Mouse (Mus musculus) left cerebral cortex, adult 6 months (tissue): ENCODE results near the gene Teddm3. TPM values are rescaled to one million over a fixed set of nuclear protein-coding genes. Genes with fewer than 3 reads are reported as not detected.

ENCODE experiments used
- long read RNA-seq, 2 experiments: library from polyadenylated mRNA; unstranded; transcript quantifications; one replicate each; pipeline ENCODE4 v2.0.0; 2019 to 2020
- polyA plus RNA-seq: library from polyadenylated mRNA; unstranded; fragments of <200 nt; fragmentation: Nextera tagmentation; gene quantifications from 2 replicates; pipeline ENCODE4 v1.2.3, GENCODE M21; 2021

Teddm3 gene
- 0.75 and 1.1 TPM in 2 replicates for polyA plus RNA-seq
- long read RNA-seq, experiment 1, partial matches to known transcripts, result 0 of 1 reads
- long read RNA-seq, experiment 1, other reads (novel, unspliced or antisense), result 0 of 1 reads
- long read RNA-seq, experiment 2, partial matches to known transcripts, result 0 of 1 reads
- long read RNA-seq, experiment 2, other reads (novel, unspliced or antisense), result 0 of 1 reads

DNA sequence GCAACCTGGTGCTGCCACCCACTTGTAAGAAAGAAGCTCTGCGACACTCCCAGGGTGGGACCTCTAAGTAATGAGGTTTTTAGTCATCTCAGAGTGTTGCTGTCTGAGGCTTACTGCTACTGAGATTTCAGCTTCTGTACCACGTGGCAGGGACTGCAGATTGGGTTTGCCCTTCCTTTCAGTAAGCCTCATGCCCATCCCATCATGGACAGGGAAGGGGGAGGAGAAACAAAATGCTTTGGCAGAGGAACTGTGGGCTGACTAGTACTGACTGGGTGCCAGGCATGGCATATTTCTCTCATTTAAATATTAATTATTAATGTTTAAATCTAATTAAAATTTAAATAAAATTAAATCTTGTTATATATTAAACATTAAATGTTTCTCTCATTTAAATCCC lies at the start of gene Teddm3:
TSS of gene Teddm3 (minus strand) at position 101 of the 400 bp plus-strand sequence.

Other genes with a start within 250 kb of the Teddm3 start
- gene Ephb3, start 50.8 kb upstream of the Teddm3 start, polyA plus RNA-seq, result 3.2 and 7.6 TPM in 2 replicates